ENCODE assay signal across 9 mouse cellular contexts in the genomic region with DNA sequence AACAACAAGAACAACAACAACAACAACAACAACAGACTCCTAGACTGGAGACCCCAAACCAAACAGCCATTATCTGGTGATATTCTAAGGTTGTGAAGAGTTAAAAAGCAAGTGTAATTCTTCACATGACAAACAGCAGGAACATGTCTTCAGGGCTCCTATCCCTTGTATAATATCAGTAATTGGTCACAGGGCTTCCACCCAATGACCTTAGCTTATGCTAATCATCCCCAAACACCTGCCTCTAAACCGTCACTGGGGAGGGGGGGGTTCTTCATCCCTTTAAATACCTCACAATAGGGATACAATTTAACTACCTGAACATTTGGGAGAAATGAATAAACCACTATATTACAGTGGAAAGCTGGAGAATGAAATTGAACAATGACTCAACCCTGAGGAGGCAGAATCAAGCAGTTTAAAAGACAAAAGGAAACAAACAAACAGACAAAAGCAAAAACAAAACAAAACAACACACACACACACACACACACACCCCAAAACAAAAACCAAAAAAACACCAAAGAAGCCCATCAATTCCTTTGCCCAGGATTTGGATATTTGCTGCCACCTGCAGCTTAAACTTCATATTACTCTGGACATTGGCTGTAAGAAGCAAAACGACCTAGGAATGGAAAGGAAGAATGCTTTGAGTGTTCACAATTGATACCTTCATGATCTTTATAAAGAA. TPM values are rescaled to one million over a fixed set of nuclear protein-coding genes. Genes with fewer than 3 reads are reported as not detected.
A peak's percentile ranks its signal among the peaks of the same experiment; 100 is the strongest.
DNase-seq lines count a peak whose midpoint lies in the region; ATAC-seq and TF ChIP-seq lines count a peak whose summit lies in the region.
"Had no signal": no experiment of that assay in that cellular context is flagged by ENCODE, and none has a peak within 500 bp of the region (broad histone marks: within the 10 kb centered on the region; RNA-seq: fewer than 3 reads in every experiment).

No protein-coding gene starts in this region.

- H3K4me2 ChIP-seq in heart, embryonic 12.5 days, result no peak overlapping the region

- peak; percentile 36 for DNase-seq in heart, postnatal 4 days
- peak; percentile 35 for DNase-seq in MEL (ENCODE audit: low read depth, low spot score)
- DNase-seq in cerebellum, postnatal 36 days, result peak; percentile 23 to 61
- DNase-seq in layer of hippocampus, adult 2 months (ENCODE audit: low spot score in 2 of 2), result peak; percentile 14 to 50
- peak; percentile 69 for DNase-seq in retina, postnatal 1 day
- DNase-seq in thymus, postnatal 4 days, result no peak
- DNase-seq in heart, postnatal 25 days (ENCODE audit: low spot score), result no peak

- H3K4me3 ChIP-seq in heart, embryonic 12.5 days, result no peak overlapping the region
- H3K4me3 ChIP-seq in MEL (ENCODE audit: control insufficient read depth in 1 of 2, insufficient read depth in 1 of 2, low read depth in 2 of 2, low read length in 2 of 2), result no peak overlapping the region
- H3K4me3 ChIP-seq in layer of hippocampus, adult 2 months, result no peak overlapping the region
- H3K4me3 ChIP-seq: myocyte had no signal

- no peak overlapping the region for H3K9ac ChIP-seq in heart, embryonic 12.5 days
- no peak overlapping the region for H3K9ac ChIP-seq in MEL (ENCODE audit: control insufficient read depth, low read depth, low read length, poor library complexity, severe bottlenecking)

- peak in 2 of 3 experiments; percentile 7 to 67; a peak in 2 of 6 replicates for TF ChIP-seq CTCF in MEL (IDR thresholded peaks at IDR 0.05 in 2 of 3, conservative IDR thresholded peaks at IDR 0.05 in 1 of 3; ENCODE audit: control insufficient read depth in 1 of 3, insufficient read depth in 1 of 3, low read depth in 2 of 3, low read length in 3 of 3, poor library complexity in 1 of 3, severe bottlenecking in 1 of 3)
- TF ChIP-seq CTCF in layer of hippocampus, adult 2 months (conservative IDR thresholded peaks at IDR 0.05), result peak; percentile 85

- H3K27ac ChIP-seq in heart, embryonic 12.5 days (ENCODE audit: poor library complexity, severe bottlenecking), result no peak overlapping the region
- no peak overlapping the region for H3K27ac ChIP-seq in MEL (ENCODE audit: control insufficient read depth, low read depth, low read length)
- no peak overlapping the region for H3K27ac ChIP-seq in layer of hippocampus, adult 2 months

- H3K79me2 ChIP-seq in MEL (ENCODE audit: control insufficient read depth, insufficient read depth, low read length, poor library complexity), result no peaks in the 10 kb centered on the region

- 5% methylated on average over 2 of the region's 2 CpGs for WGBS in heart, embryonic 12.5 days

- peak; percentile 75 for TF ChIP-seq RAD21 in MEL (IDR thresholded peaks at IDR 0.05; ENCODE audit: low read depth, low read length)

- no peaks in the 10 kb centered on the region for H3K27me3 ChIP-seq in heart, embryonic 12.5 days (replicated peaks)
- H3K27me3 ChIP-seq in MEL (ENCODE audit: control insufficient read depth in 1 of 2, insufficient read depth in 2 of 2, low read length in 2 of 2), result peaks cover 0 to 2% of the 10 kb centered on the region in 2 experiments; a peak in 1 of 4 replicates

- H3K9me3 ChIP-seq in heart, embryonic 12.5 days (replicated peaks), result no peaks in the 10 kb centered on the region
- no peaks in the 10 kb centered on the region for H3K9me3 ChIP-seq in MEL (replicated peaks; ENCODE audit: insufficient read depth, low read length)

- no peaks in the 10 kb centered on the region for H3K36me3 ChIP-seq in heart, embryonic 12.5 days
- H3K36me3 ChIP-seq in MEL (ENCODE audit: control insufficient read depth in 1 of 2, insufficient read depth in 2 of 2, low read length in 2 of 2), result no peaks in the 10 kb centered on the region

- H3K4me1 ChIP-seq in heart, embryonic 12.5 days (replicated peaks), result no peaks in the 10 kb centered on the region
- H3K4me1 ChIP-seq in MEL (ENCODE audit: control insufficient read depth in 1 of 2, insufficient read depth in 2 of 2, low read length in 2 of 2), result no peaks in the 10 kb centered on the region

- intact Hi-C loops in heart, postnatal 25 days (cut with DNase I), result loop anchor here (1.0 kb wide), 1 partner anchor 154 kb away; no protein-coding TSS in a partner anchor

- TF ChIP-seq POLR2A in MEL (IDR thresholded peaks at IDR 0.05; ENCODE audit: control insufficient read depth in 1 of 2, insufficient read depth in 1 of 2, low read depth in 1 of 2, low read length in 2 of 2, poor library complexity in 1 of 2), result no peak

- ATAC-seq in heart, embryonic 12.5 days (ENCODE audit: insufficient number of reproducible peaks, low FRiP score), result no peak

- no peak for TF ChIP-seq EP300 in MEL (IDR thresholded peaks at IDR 0.05; ENCODE audit: low read depth in 1 of 2, low read length in 2 of 2)

TF ChIP-seq in MEL, 35 proteins besides CTCF, POLR2A, EP300 and RAD21:
- TF ChIP-seq SMC3 (IDR thresholded peaks at IDR 0.05; ENCODE audit: low read depth, low read length) (peak; percentile 69), ZC3H11A (IDR thresholded peaks at IDR 0.05; ENCODE audit: low read depth, low read length) (peak; percentile 59), UBTF (IDR thresholded peaks at IDR 0.05; ENCODE audit: borderline replicate concordance, insufficient read depth, low read depth, low read length) (no peak), ETS1 (IDR thresholded peaks at IDR 0.05; ENCODE audit: low read depth, low read length) (no peak), MXI1 (IDR thresholded peaks at IDR 0.05; ENCODE audit: low read depth, low read length) (no peak), ZNF384 (IDR thresholded peaks at IDR 0.05; ENCODE audit: low read depth, low read length) (0 out of 2 replicates have a peak, but pooled peaks have one; percentile 20), HCFC1 (IDR thresholded peaks at IDR 0.05; ENCODE audit: low read depth, low read length) (no peak)

RNA-seq across cellular contexts. Expression of a gene that starts 44.8 kb away (rescaled TPM):
- total RNA-seq in heart, postnatal 4 days (2021), result 1 to 10 TPM; 5.3 to 5.4 TPM
- 4.1 and 4.3 TPM in 2 replicates for polyA plus RNA-seq in heart, embryonic 12.5 days (2016; fragmentation: Nextera tagmentation; extraction: Ambion mirVana)
- not detected in 2 replicates for total RNA-seq in MEL (2012; rRNA removed)
- polyA plus RNA-seq in MEL (2012; ENCODE audit: insufficient read depth in 1 of 2, insufficient read length in 2 of 2, low read depth in 1 of 2, low replicate concordance in 2 of 2, missing spikeins in 1 of 2), result not detected
- total RNA-seq in layer of hippocampus, adult 2 months (2021), result 10 to 100 TPM; 26.6 to 32.8 TPM
- total RNA-seq in heart, postnatal 25 days (2021), result 1 to 10 TPM in 1 of 2 experiments, under 1 TPM in 1; 0.81 to 1.9 TPM
- polyA plus RNA-seq: myocyte had no signal

Comparison
In these comparisons a context has a peak if more than half of its experiments do, and no peak if none do; other contexts are left out.
1. DNase-seq: peak in heart, postnatal 4 days (single experiment), MEL (single experiment), cerebellum, postnatal 36 days (2 of 2), layer of hippocampus, adult 2 months (2 of 2) and retina, postnatal 1 day (single experiment); none in thymus, postnatal 4 days (single experiment) and heart, postnatal 25 days (single experiment).
2. RNA of a gene that starts 44.8 kb away (total RNA-seq): 26.6 to 32.8 TPM in layer of hippocampus, adult 2 months; 5.3 to 5.4 TPM in heart, postnatal 4 days, 0.81 to 1.9 TPM in heart, postnatal 25 days and not detected in MEL; every median in the first group is over 4 times any median in the second.